Mouse (Mus musculus) hindbrain, embryonic 12.5 days (tissue): ENCODE data around the gene Gm128. TPM values are rescaled to one million over a fixed set of nuclear protein-coding genes. Genes with fewer than 3 reads are reported as not detected.

ENCODE experiments used
- ATAC-seq: fragments of 200-750 bp; cut with Nextera tagmentation; 2 replicates; pipeline ENCODE4 v1.8.0; 2017; ENCODE audit warnings: moderate TSS enrichment; ENCODE audit not compliant: low FRiP score
- H3K27ac ChIP-seq: fragments of 300-500 bp; sonication (generic); 2 replicates; pipeline ENCODE4 v1.5.1; 2016; ENCODE audit warnings: mild to moderate bottlenecking
- H3K27me3 ChIP-seq: fragments of 300-500 bp; sonication (generic); 2 replicates; pipeline ENCODE4 v1.6.1; 2016; ENCODE audit warnings: mild to moderate bottlenecking
- H3K36me3 ChIP-seq: fragments of 300-500 bp; sonication (generic); 2 replicates; pipeline ENCODE4 v1.6.1; 2016; ENCODE audit warnings: mild to moderate bottlenecking
- H3K4me1 ChIP-seq: fragments of 300-500 bp; sonication (generic); 2 replicates; pipeline ENCODE4 v1.6.1; 2016
- H3K4me2 ChIP-seq: fragments of 300-500 bp; sonication (generic); replicated peaks from 2 replicates; pipeline ENCODE4 v1.6.1; 2016; ENCODE audit warnings: mild to moderate bottlenecking
- H3K4me3 ChIP-seq: fragments of 300-500 bp; sonication (generic); 2 replicates; pipeline ENCODE4 v1.5.1; 2016; ENCODE audit warnings: mild to moderate bottlenecking
- H3K9ac ChIP-seq: fragments of 300-500 bp; sonication (generic); 2 replicates; pipeline ENCODE4 v1.6.1; 2016; ENCODE audit warnings: mild to moderate bottlenecking, moderate library complexity
- H3K9me3 ChIP-seq: fragments of 300-500 bp; sonication (generic); replicated peaks from 2 replicates; pipeline ENCODE4 v1.6.1; 2016; ENCODE audit warnings: mild to moderate bottlenecking
- WGBS: fragments of 180-500 bp; shearing (Covaris S2); methylation state at CpG from one replicate; pipeline ENCODE4 v1.1.7; 2016; 5-methylcytosine and 5-hydroxymethylcytosine counted together
- polyA plus RNA-seq: library from polyadenylated mRNA; unstranded; fragments of >200 nt; fragmentation: Nextera tagmentation; extraction: Ambion mirVana; gene quantifications from 2 replicates; pipeline ENCODE4 v1.2.1, GENCODE M21; 2016

The Gm128 gene
- polyA plus RNA-seq, 1 experiment from 2014 or later = 0.25 TPM

DNA sequence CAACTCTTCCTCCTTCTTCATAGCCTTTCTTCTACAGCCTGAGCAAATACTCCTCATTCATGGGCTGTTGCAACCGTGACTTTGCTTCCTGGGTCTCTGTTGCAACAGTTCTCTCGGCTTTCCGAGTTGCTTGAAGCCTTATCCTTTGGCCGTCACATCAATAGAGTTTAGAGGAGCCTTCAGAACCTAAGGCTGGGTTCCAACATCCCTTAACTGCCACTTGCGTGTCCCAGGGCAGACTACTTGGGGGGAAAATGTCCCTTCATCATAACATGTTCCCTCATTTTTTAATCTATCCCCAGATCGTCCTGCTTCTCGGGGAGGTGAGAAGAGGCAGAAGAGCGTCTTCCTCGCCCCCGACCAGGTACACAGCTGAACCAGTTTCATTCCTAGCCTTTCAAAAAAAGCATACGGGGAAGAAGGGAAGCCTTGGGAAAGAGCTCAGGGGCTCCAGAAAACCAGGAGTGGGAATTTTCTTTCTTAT, 41.0 kb upstream of the Gm128 start:
- peak overlapping the region; percentile 68 for H3K4me2 ChIP-seq
- peak overlapping the region; percentile 98 for H3K27ac ChIP-seq
- peak; percentile 3 for ATAC-seq
- no peaks in the 10 kb centered on the region for H3K9me3 ChIP-seq
- H3K9ac ChIP-seq = peak overlapping the region; percentile 78
- H3K4me3 ChIP-seq = peak overlapping the region; percentile 69
- peaks cover 2% of the 10 kb centered on the region; the same call in 1 of the 2 replicates for H3K36me3 ChIP-seq
- no peaks in the 10 kb centered on the region for H3K27me3 ChIP-seq
- under 1% methylated on average over 11 of the region's 11 CpGs for WGBS
- H3K4me1 ChIP-seq = peaks cover 27% of the 10 kb centered on the region

DNA sequence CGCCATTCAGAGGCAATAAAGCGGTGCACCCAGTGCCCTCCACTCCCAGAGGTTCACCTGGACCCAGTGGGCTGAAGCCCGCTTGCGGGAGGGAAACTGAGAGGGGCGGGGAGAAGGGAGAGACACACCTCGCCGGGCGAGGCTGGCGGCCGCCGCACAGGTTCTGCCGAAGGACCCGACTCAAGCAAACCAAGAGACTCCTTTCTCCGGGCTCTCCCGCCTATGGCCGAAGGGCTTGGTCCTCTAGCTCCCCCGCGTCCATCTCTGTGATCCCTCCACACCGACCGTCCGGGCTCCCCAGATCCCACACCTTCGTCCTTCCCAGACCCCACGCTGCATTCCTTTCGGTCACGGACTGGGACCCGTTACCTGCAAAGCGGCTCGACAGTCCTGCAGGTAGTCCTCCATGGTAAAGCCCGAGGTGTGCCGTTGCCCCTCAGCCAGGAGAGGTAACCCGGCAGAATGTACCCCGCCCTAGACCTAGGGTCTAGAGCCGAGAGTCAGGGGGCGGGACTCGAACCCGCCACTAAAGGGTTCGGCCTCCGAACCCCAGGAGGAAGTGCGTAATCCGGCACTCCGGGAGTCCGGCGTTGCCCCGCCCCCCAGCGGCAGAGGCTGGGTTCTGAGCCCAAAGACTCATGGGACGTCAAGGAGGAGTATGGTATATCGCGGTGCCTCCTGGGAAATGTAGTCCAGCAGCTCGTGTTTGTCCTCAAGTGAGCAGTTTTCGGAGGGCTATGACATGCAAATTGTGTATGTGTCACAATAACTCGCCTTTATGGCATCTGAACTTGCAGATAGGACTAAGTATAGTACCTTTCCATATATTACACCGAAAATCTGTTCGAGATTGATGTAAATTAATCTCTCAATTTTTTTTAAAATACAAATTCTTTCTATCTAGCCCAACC, 40.1 kb upstream of the Gm128 start, which contains the start of the genes Mindy1 and Prune1:
Gene Mindy1, plus strand, starts transcription at position 130 of the 911 bp plus-strand sequence.
Gene Prune1, minus strand, starts transcription at position 861 of the 911 bp plus-strand sequence.
- peak; percentile 90 for ATAC-seq
- Histone ChIP-seq H3K27me3 (no peaks in the 10 kb centered on the region), H3K9ac (peak within 1 kb of the TSS; percentile 84), H3K4me2 (peak within 1 kb of the TSS; percentile 68), H3K4me3 (peak within 1 kb of the TSS; percentile 69), H3K36me3 (no peaks in the 10 kb centered on the region), H3K4me1 (peaks cover 27% of the 10 kb centered on the region), H3K9me3 (no peaks in the 10 kb centered on the region), H3K27ac (peak within 1 kb of the TSS; percentile 98)
- 1% methylated on average over 52 of the region's 53 CpGs for WGBS

DNA sequence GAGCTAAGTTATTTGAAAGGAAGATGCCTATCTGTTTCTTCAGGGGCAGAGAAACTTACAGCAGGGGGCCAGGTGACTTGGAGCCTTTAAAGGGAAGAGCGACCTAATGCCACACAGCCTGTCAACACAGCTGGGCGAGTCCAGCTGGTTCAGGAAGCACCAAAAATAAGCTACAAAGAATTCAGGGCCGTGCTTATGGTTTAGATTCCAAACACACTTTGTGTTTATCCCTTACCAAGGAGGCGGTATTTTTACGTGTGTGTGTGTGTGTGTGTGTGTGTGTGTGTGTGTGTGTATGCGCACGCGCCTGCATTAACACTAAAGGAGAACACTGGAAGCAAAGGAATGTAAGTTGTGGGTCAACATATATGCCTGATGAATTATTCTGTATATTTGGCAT, 39.3 kb upstream of the Gm128 start:
- peak overlapping the region; percentile 98 for H3K27ac ChIP-seq
- WGBS = 30% methylated on average over 8 of the region's 8 CpGs
- no peak for ATAC-seq

GRCm38 (mm10) chr3:95277149-95277551, 35.8 kb upstream of the Gm128 start:
- no peak overlapping the region for H3K27ac ChIP-seq
- no peaks in the 10 kb centered on the region for H3K27me3 ChIP-seq
- H3K9me3 ChIP-seq = no peaks in the 10 kb centered on the region
- peaks cover 10% of the 10 kb centered on the region; the same call in 1 of the 2 replicates for H3K4me1 ChIP-seq
- ATAC-seq = no peak
- H3K4me2 ChIP-seq = no peak overlapping the region
- no peak overlapping the region for H3K4me3 ChIP-seq
- 100% methylated on average over 1 of the region's 1 CpGs for WGBS
- H3K9ac ChIP-seq = no peak overlapping the region
- H3K36me3 ChIP-seq = peaks cover 7% of the 10 kb centered on the region; the same call in 1 of the 2 replicates

More for the DNA sequence above, 39.3 kb upstream of the Gm128 start:
- Histone ChIP-seq H3K4me2 (peak overlapping the region; percentile 68), H3K36me3 (no peaks in the 10 kb centered on the region), H3K9me3 (no peaks in the 10 kb centered on the region), H3K27me3 (no peaks in the 10 kb centered on the region), H3K9ac (peak overlapping the region; percentile 84), H3K4me3 (peak overlapping the region; percentile 69), H3K4me1 (peaks cover 27% of the 10 kb centered on the region)

DNA sequence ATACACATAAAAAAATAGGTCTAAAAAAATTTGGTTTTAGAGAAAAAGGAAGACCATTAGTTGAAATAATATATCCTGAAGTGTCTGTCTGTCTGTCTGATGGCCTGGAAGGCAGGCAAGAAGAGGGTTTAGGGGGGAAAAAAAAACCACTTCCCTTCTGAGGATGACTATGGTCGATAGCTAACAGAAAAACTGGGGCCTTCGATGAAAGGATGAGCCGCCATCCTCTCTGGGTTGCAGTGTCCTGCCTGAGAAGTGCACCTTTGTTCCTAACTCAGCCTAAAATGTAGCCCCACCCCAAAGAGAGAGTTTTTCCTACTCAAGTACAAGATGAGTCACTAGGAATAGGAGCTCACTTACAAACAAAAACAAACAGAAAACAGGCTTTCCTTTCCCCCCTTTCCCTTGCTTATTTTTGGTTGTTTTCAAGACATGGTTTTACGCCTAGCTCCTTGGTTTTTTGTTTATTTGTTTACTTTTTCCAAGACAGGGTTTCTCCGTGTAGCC, 35.1 kb upstream of the Gm128 start:
- Histone ChIP-seq H3K36me3 (peaks cover 7% of the 10 kb centered on the region; the same call in 1 of the 2 replicates), H3K27ac (no peak overlapping the region), H3K4me2 (no peak overlapping the region), H3K4me1 (peaks cover 10% of the 10 kb centered on the region; the same call in 1 of the 2 replicates), H3K9ac (no peak overlapping the region), H3K4me3 (no peak overlapping the region), H3K27me3 (no peaks in the 10 kb centered on the region), H3K9me3 (no peaks in the 10 kb centered on the region)
- WGBS = 88% methylated on average over 5 of the region's 5 CpGs
- ATAC-seq = no peak

GRCm38 (mm10) chr3:95275161-95275560, 33.8 kb upstream of the Gm128 start:
- Histone ChIP-seq H3K36me3 (peaks cover 7% of the 10 kb centered on the region; the same call in 1 of the 2 replicates), H3K9ac (no peak overlapping the region), H3K9me3 (no peaks in the 10 kb centered on the region), H3K4me1 (0 out of 2 replicates have a peak, but pooled peaks cover 5% of the 10 kb centered on the region), H3K27ac (no peak overlapping the region), H3K4me2 (no peak overlapping the region), H3K27me3 (no peaks in the 10 kb centered on the region), H3K4me3 (no peak overlapping the region)
- no peak for ATAC-seq
- WGBS = 86% methylated on average over 6 of the region's 6 CpGs

DNA sequence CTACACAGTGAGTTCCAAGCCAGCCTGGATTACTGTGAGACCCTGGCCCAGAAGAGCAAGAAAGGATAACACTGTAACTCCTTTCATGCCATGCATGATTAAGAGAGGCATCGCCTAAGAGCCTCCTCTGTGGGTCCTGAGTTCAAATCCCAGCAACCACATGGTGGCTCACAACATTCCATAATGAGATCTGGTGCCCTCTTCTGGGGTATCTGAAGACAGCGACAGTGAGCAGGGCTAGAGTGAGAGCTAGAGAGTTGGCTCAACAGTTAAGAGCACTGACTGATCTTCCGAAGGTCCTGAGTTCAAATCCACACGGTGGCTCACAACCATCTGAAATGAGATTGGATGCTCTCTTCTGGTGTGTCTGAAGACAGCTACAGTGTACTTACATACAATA, 33.1 kb upstream of the Gm128 start:
- Histone ChIP-seq H3K9ac (no peak overlapping the region), H3K9me3 (no peaks in the 10 kb centered on the region), H3K4me1 (0 out of 2 replicates have a peak, but pooled peaks cover under 1% of the 10 kb centered on the region), H3K4me2 (no peak overlapping the region), H3K27me3 (no peaks in the 10 kb centered on the region), H3K4me3 (no peak overlapping the region), H3K36me3 (peaks cover 7% of the 10 kb centered on the region; the same call in 1 of the 2 replicates), H3K27ac (no peak overlapping the region)
- 91% methylated on average over 4 of the region's 4 CpGs for WGBS
- no peak for ATAC-seq

DNA sequence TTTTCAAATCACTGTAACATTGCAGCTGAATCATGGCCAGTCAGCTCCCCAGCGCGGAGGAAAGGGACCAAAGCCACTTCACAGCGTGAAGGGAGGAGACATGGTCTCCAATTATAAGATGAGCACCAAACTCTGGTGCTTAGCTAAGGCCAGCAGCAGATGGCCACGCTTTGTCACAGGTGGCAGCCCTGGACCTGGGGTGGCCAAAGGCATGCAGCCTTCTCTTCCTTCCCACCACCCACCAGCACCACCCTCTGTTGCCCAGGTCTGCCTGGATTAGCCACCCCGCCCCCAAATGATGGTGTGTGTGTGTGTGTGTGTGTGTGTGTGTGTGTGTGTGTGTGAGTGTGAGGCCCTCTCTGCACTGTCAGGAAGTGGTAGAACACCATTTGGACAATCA, 32.1 kb upstream of the Gm128 start:
- Histone ChIP-seq H3K36me3 (peaks cover 7% of the 10 kb centered on the region; the same call in 1 of the 2 replicates), H3K9me3 (no peaks in the 10 kb centered on the region), H3K4me2 (no peak overlapping the region), H3K4me3 (no peak overlapping the region), H3K9ac (no peak overlapping the region), H3K27me3 (no peaks in the 10 kb centered on the region), H3K4me1 (no peaks in the 10 kb centered on the region), H3K27ac (no peak overlapping the region)
- ATAC-seq = no peak
- 96% methylated on average over 5 of the region's 5 CpGs for WGBS

GRCm38 (mm10) chr3:95270766-95271364, 29.5 kb upstream of the Gm128 start:
- Histone ChIP-seq H3K9ac (no peak overlapping the region), H3K4me3 (no peak overlapping the region), H3K27me3 (no peaks in the 10 kb centered on the region), H3K4me1 (no peaks in the 10 kb centered on the region), H3K9me3 (no peaks in the 10 kb centered on the region), H3K27ac (no peak overlapping the region), H3K4me2 (no peak overlapping the region), H3K36me3 (peaks cover 22% of the 10 kb centered on the region)
- 89% methylated on average over 12 of the region's 12 CpGs for WGBS
- no peak for ATAC-seq

- H3K4me2 ChIP-seq = no peak overlapping the region
- H3K9ac ChIP-seq = no peak overlapping the region
- H3K9me3 ChIP-seq = no peaks in the 10 kb centered on the region
- no peaks in the 10 kb centered on the region for H3K4me1 ChIP-seq
- no peak overlapping the region for H3K27ac ChIP-seq
- no peak overlapping the region for H3K4me3 ChIP-seq
- H3K36me3 ChIP-seq = peaks cover 25% of the 10 kb centered on the region
- no peaks in the 10 kb centered on the region for H3K27me3 ChIP-seq
- 88% methylated on average over 5 of the region's 5 CpGs for WGBS
- no peak for ATAC-seq
Observed at GRCm38 (mm10) chr3:95269789-95270188, 28.4 kb upstream of the Gm128 start.

DNA sequence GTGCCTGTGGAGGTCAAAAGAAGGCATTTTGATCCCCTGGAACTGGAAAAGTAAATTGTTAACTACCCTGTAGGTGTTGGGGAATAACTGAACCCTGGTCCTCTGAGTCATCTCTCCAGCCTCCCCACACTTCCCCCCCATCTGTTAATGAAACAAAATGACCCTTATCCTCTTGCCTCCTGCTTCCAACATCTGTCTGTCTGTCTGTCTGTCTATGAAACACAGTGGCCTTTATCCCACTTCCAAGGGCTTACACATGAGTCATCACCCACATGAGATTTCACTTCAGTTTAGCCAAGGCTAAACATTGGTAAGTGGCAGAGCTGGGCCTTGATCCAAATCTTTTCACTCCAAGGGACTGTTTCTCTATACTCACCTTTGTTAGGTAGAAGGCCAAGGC, 26.5 kb upstream of the Gm128 start:
- H3K9me3 ChIP-seq = no peaks in the 10 kb centered on the region
- no peak overlapping the region for H3K9ac ChIP-seq
- no peak for ATAC-seq
- no peak overlapping the region for H3K4me3 ChIP-seq
- H3K36me3 ChIP-seq = peaks cover 35% of the 10 kb centered on the region
- no peak overlapping the region for H3K27ac ChIP-seq
- H3K4me2 ChIP-seq = no peak overlapping the region
- no peaks in the 10 kb centered on the region for H3K27me3 ChIP-seq
- no peaks in the 10 kb centered on the region for H3K4me1 ChIP-seq

DNA sequence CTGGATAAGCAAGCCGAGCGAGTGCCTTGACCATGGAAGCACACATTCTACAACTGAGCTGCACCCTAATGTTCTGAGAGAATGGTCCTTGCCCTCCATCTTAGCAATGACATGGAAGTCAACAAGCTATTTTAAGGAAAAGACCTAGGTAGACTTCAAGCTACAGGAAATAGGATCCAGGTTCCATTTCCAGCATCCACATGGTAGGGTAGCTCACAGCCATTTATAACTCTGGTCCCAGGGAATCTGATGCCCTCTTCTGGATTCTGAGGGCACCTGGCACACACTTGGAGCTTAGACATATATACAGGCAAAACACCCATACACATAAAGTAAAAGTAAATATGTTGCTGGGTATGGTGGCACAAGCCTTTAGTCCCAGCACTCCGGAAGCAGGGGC, 24.7 kb upstream of the Gm128 start:
- Histone ChIP-seq H3K9me3 (no peaks in the 10 kb centered on the region), H3K9ac (no peak overlapping the region), H3K4me3 (no peak overlapping the region), H3K4me1 (no peaks in the 10 kb centered on the region), H3K27me3 (no peaks in the 10 kb centered on the region), H3K36me3 (peaks cover 40% of the 10 kb centered on the region), H3K4me2 (no peak overlapping the region), H3K27ac (no peak overlapping the region)
- no peak for ATAC-seq
- 94% methylated on average over 3 of the region's 3 CpGs for WGBS
